Mouse (Mus musculus) limb, embryonic 14.5 days (tissue): ENCODE data around the gene Naa40. TPM values are rescaled to one million over a fixed set of nuclear protein-coding genes. Genes with fewer than 3 reads are reported as not detected.

ENCODE experiments used
- ATAC-seq: fragments of 200-750 bp; cut with Nextera tagmentation; 2 replicates; pipeline ENCODE4 v1.8.0; 2017; ENCODE audit warnings: low read depth, moderate number of reproducible peaks, moderate TSS enrichment; ENCODE audit not compliant: low FRiP score
- DNase-seq: peaks from one replicate; pipeline ENCODE4 v3.0.0-alpha.2; 2015; ENCODE audit warnings: low spot score
- H3K27ac ChIP-seq: fragments of 300-500 bp; sonication (generic); replicated peaks from 2 replicates; pipeline ENCODE4 v1.5.1; 2014; ENCODE audit warnings: low read depth, mild to moderate bottlenecking, low read length, moderate library complexity, mixed read lengths
- H3K27me3 ChIP-seq: fragments of 300-500 bp; sonication (generic); 2 replicates; pipeline ENCODE4 v1.6.1; 2014; ENCODE audit warnings: low read length, mixed read lengths; ENCODE audit not compliant: control insufficient read depth, insufficient read depth
- H3K36me3 ChIP-seq: fragments of 300-500 bp; sonication (generic); 2 replicates; pipeline ENCODE4 v1.6.1; 2014; ENCODE audit warnings: mild to moderate bottlenecking, low read length, moderate library complexity, mixed read lengths; ENCODE audit not compliant: control insufficient read depth, insufficient read depth
- H3K4me1 ChIP-seq: fragments of 300-500 bp; sonication (generic); 2 replicates; pipeline ENCODE4 v1.6.1; 2014; ENCODE audit warnings: antibody characterized with exemption, low read length, mixed read lengths; ENCODE audit not compliant: control insufficient read depth, insufficient read depth
- H3K4me2 ChIP-seq: fragments of 300-500 bp; sonication (generic); replicated peaks from 2 replicates; pipeline ENCODE4 v1.6.1; 2014; ENCODE audit warnings: low read depth, mild to moderate bottlenecking, low read length, moderate library complexity; ENCODE audit not compliant: severe bottlenecking
- H3K4me3 ChIP-seq: fragments of 300-500 bp; sonication (generic); replicated peaks from 2 replicates; pipeline ENCODE4 v1.5.1; 2014; ENCODE audit warnings: low read length
- H3K9ac ChIP-seq: fragments of 300-500 bp; sonication (generic); 2 replicates; pipeline ENCODE4 v1.6.1; 2014; ENCODE audit warnings: mild to moderate bottlenecking, low read depth, low read length, moderate library complexity; ENCODE audit not compliant: severe bottlenecking
- H3K9me3 ChIP-seq: fragments of 300-500 bp; sonication (generic); 2 replicates; pipeline ENCODE4 v1.6.1; 2016; ENCODE audit warnings: low read length; ENCODE audit not compliant: control insufficient read depth
- POLR2A ChIP-seq: fragments of 200-500 bp; IDR thresholded peaks from 2 replicates; pipeline ENCODE4 v1.8.0; 2012; ENCODE audit warnings: inconsistent platforms, mild to moderate bottlenecking, moderate library complexity, borderline replicate concordance; ENCODE audit not compliant: insufficient read depth, insufficient read length; ENCODE audit errors: extremely low read depth
- whole genome bisulfite sequencing: fragments of 180-500 bp; shearing (Covaris S2); extraction: QIAGEN DNeasy Blood & Tissue Kit; methylation state at CpG from one replicate; pipeline ENCODE4 v1.1.7; 2014; 5-methylcytosine and 5-hydroxymethylcytosine counted together
- polyA plus RNA-seq, 2 experiments: library from polyadenylated mRNA; depleted of rRNA in 1 of 2; stranded (reverse) in 1 of 2; unstranded in 1 of 2; fragments of >200 nt; fragmentation: Nextera tagmentation in 1 of 2; extraction: Ambion mirVana in 1 of 2; gene quantifications; 2 replicates each; pipeline versions ENCODE4 v1.2.1 to v1.2.3; 2012 to 2014

Naa40 gene
- polyA plus RNA-seq, 2 experiments, result 50.1 to 55.9 TPM

GRCm38 (mm10) chr19:7222196-7222595 lies 18.8 kb downstream of the Naa40 start:
- Histone ChIP-seq H3K4me1 (peaks cover 3% of the 10 kb centered on the region; the same call in 1 of the 2 replicates), H3K27me3 (no peaks in the 10 kb centered on the region), H3K27ac (no peak overlapping the region), H3K9ac (no peak overlapping the region), H3K4me3 (no peak overlapping the region), H3K36me3 (peaks cover 17% of the 10 kb centered on the region), H3K9me3 (no peaks in the 10 kb centered on the region), H3K4me2 (no peak overlapping the region)
- DNase-seq (no peak), ATAC-seq (no peak)
- TF ChIP-seq POLR2A, result no peak
- 87% methylated on average over 6 of the region's 6 CpGs for WGBS

GRCm38 (mm10) chr19:7218753-7219152 lies 22.2 kb downstream of the Naa40 start:
- no peak overlapping the region for H3K4me2 ChIP-seq
- H3K4me3 ChIP-seq, result no peak overlapping the region
- peaks cover 20% of the 10 kb centered on the region for H3K36me3 ChIP-seq
- no peaks in the 10 kb centered on the region for H3K9me3 ChIP-seq
- DNase-seq (no peak), ATAC-seq (no peak)
- 95% methylated on average over 5 of the region's 5 CpGs for WGBS
- peaks cover 11% of the 10 kb centered on the region for H3K4me1 ChIP-seq
- H3K27me3 ChIP-seq, result no peaks in the 10 kb centered on the region
- no peak overlapping the region for H3K27ac ChIP-seq
- H3K9ac ChIP-seq, result no peak overlapping the region
- TF ChIP-seq POLR2A, result no peak

- DNase-seq (no peak), ATAC-seq (no peak; the same call in 1 of the 2 replicates)
- Histone ChIP-seq H3K9me3 (no peaks in the 10 kb centered on the region), H3K27me3 (no peaks in the 10 kb centered on the region), H3K36me3 (peaks cover 28% of the 10 kb centered on the region), H3K4me2 (peak overlapping the region; percentile 51), H3K27ac (no peak overlapping the region), H3K4me1 (peaks cover 11% of the 10 kb centered on the region), H3K4me3 (peak overlapping the region; percentile 83), H3K9ac (no peak overlapping the region)
- TF ChIP-seq POLR2A, result no peak
- 12% methylated on average over 6 of the region's 6 CpGs for WGBS
These were observed 23.1 kb downstream of the Naa40 start for GRCm38 (mm10) chr19:7217926-7218267.

GRCm38 (mm10) chr19:7217162-7217925 lies 23.6 kb downstream of the Naa40 start, which contains the start of gene Cox8a:
Gene Cox8a (minus strand): TSS chr19:7217616.
- peak within 1 kb of the TSS; percentile 83 for H3K4me3 ChIP-seq
- peak; percentile 99 for ATAC-seq
- no peaks in the 10 kb centered on the region for H3K27me3 ChIP-seq
- TF ChIP-seq POLR2A, result no peak
- WGBS, result under 1% methylated on average over 46 of the region's 50 CpGs
- H3K4me2 ChIP-seq, result peak within 1 kb of the TSS; percentile 76
- peak within 1 kb of the TSS; percentile 65 for H3K27ac ChIP-seq
- peak within 1 kb of the TSS; percentile 63 for H3K9ac ChIP-seq
- peak; percentile 97 for DNase-seq
- peaks cover 11% of the 10 kb centered on the region for H3K4me1 ChIP-seq
- peaks cover 29% of the 10 kb centered on the region for H3K36me3 ChIP-seq
- H3K9me3 ChIP-seq, result no peaks in the 10 kb centered on the region

- TF ChIP-seq POLR2A, result no peak
- Histone ChIP-seq H3K4me1 (peaks cover 11% of the 10 kb centered on the region), H3K4me2 (no peak overlapping the region), H3K27me3 (no peaks in the 10 kb centered on the region), H3K4me3 (no peak overlapping the region), H3K27ac (no peak overlapping the region), H3K36me3 (peaks cover 40% of the 10 kb centered on the region), H3K9me3 (no peaks in the 10 kb centered on the region), H3K9ac (no peak overlapping the region)
- no peak for DNase-seq
- ATAC-seq, result no peak
- WGBS, result 90% methylated on average over 5 of the region's 5 CpGs
These were observed 26.5 kb downstream of the Naa40 start for GRCm38 (mm10) chr19:7214484-7214883.
